Mouse (Mus musculus) midbrain, postnatal 0 days (tissue): Measurements from ENCODE around the gene Rnf39. TPM values are rescaled to one million over a fixed set of nuclear protein-coding genes. Genes with fewer than 3 reads are reported as not detected.

Experiments used
- ATAC-seq: fragments of 200-750 bp; cut with Nextera tagmentation; 2 replicates; pipeline ENCODE4 v1.8.0; 2017; ENCODE audit warnings: moderate number of reproducible peaks, mild to moderate bottlenecking, moderate TSS enrichment, moderate library complexity; ENCODE audit not compliant: low FRiP score
- DNase-seq: peaks from one replicate; pipeline ENCODE4 v3.0.0-alpha.2; 2015; ENCODE audit warnings: low spot score
- H3K27ac ChIP-seq: fragments of 300-500 bp; sonication (generic); 2 replicates; pipeline ENCODE4 v1.5.1; 2014; ENCODE audit warnings: low read depth, mild to moderate bottlenecking, low read length, mixed read lengths
- H3K27me3 ChIP-seq: fragments of 300-500 bp; sonication (generic); 2 replicates; pipeline ENCODE4 v1.6.1; 2014; ENCODE audit warnings: low read length, control low read depth, mixed read lengths; ENCODE audit not compliant: insufficient read depth
- H3K36me3 ChIP-seq: fragments of 300-500 bp; sonication (generic); 2 replicates; pipeline ENCODE4 v1.6.1; 2014; ENCODE audit warnings: low read length, control low read depth, mixed read lengths; ENCODE audit not compliant: insufficient read depth
- H3K4me1 ChIP-seq: fragments of 300-500 bp; sonication (generic); 2 replicates; pipeline ENCODE4 v1.6.1; 2014; ENCODE audit warnings: mild to moderate bottlenecking, control low read depth, antibody characterized with exemption, low read length, mixed read lengths; ENCODE audit not compliant: insufficient read depth
- H3K4me2 ChIP-seq: fragments of 300-500 bp; sonication (generic); 2 replicates; pipeline ENCODE4 v1.6.1; 2014; ENCODE audit warnings: low read depth, mild to moderate bottlenecking, low read length, mixed read lengths; ENCODE audit not compliant: poor library complexity, severe bottlenecking
- H3K4me3 ChIP-seq: fragments of 300-500 bp; sonication (generic); 2 replicates; pipeline ENCODE4 v1.5.1; 2014; ENCODE audit warnings: low read depth, mild to moderate bottlenecking, low read length, moderate library complexity
- H3K9ac ChIP-seq: fragments of 300-500 bp; sonication (generic); replicated peaks from 2 replicates; pipeline ENCODE4 v1.6.1; 2014; ENCODE audit warnings: mild to moderate bottlenecking, low read length, moderate library complexity, mixed read lengths; ENCODE audit not compliant: poor library complexity, severe bottlenecking
- H3K9me3 ChIP-seq: fragments of 300-500 bp; sonication (generic); 2 replicates; pipeline ENCODE4 v1.6.1; 2016; ENCODE audit warnings: low read length, control low read depth
- CTCF ChIP-seq: IDR thresholded peaks from 2 replicates; pipeline ENCODE4 v1.5.1; 2016; ENCODE audit warnings: antibody characterized with exemption, mild to moderate bottlenecking
- WGBS: fragments of 180-500 bp; shearing (Covaris S2); extraction: QIAGEN DNeasy Blood & Tissue Kit; methylation state at CpG from one replicate; pipeline ENCODE4 v1.1.7; 2014; 5-methylcytosine and 5-hydroxymethylcytosine counted together
- polyA plus RNA-seq: library from polyadenylated mRNA; unstranded; fragments of >200 nt; fragmentation: Nextera tagmentation; extraction: Ambion mirVana; gene quantifications from 2 replicates; pipeline ENCODE4 v1.2.1, GENCODE M21; 2015
- total RNA-seq: library from RNA; depleted of rRNA; stranded (reverse); fragments of >200 nt; gene quantifications from 2 replicates; pipeline ENCODE4 v1.2.3, GENCODE M21; 2014; rRNA removed

Gene Rnf39
- total and polyA plus RNA-seq, 2 experiments from 2014 or later, result 3.3 to 3.9 TPM

DNA sequence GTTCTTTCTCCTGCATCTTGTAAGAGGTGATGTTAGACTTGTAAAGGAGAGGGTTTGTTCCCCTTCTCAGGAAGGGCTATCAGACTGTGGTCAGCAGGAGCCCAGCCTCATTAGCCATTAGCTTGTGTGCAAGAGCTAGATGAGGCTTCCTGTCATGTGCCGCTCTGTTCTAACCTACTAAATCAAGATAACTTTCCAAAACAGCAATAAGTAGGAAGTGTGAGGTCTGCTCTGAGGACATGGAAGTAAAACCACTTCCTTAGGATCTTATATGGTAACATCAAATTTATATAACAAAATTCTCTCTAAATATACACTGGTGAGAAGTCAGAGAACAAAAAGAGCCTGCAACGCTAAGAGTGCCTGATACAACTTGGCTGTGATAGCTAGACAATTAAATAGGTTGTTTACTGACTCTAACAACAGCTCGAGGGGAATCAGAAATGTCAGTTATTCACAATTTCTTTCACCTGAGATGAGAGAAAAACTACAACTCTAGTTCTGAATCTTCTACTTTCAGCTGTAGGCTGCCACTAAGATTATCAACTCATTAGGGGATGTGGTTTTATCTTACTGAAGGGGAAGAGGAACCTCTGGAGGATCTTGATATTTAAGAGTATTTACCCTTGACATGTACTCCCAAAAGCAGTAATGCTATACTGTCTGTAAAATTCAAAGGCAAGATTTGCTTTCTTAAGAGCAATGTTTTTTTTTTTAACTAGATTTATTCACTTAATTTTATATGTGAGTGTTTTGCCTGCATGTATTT is 49.8 kb downstream of the Rnf39 start:
- no peaks in the 10 kb centered on the region for H3K4me1 ChIP-seq
- H3K27ac ChIP-seq, result no peak overlapping the region
- no peak for DNase-seq
- no peaks in the 10 kb centered on the region for H3K9me3 ChIP-seq
- no peak overlapping the region for H3K4me3 ChIP-seq
- no peaks in the 10 kb centered on the region for H3K36me3 ChIP-seq
- TF ChIP-seq CTCF, result no peak
- ATAC-seq, result no peak
- 75% methylated on average over 3 of the region's 3 CpGs for WGBS
- no peak overlapping the region for H3K4me2 ChIP-seq
- peaks cover 13% of the 10 kb centered on the region for H3K27me3 ChIP-seq
- H3K9ac ChIP-seq, result no peak overlapping the region

DNA sequence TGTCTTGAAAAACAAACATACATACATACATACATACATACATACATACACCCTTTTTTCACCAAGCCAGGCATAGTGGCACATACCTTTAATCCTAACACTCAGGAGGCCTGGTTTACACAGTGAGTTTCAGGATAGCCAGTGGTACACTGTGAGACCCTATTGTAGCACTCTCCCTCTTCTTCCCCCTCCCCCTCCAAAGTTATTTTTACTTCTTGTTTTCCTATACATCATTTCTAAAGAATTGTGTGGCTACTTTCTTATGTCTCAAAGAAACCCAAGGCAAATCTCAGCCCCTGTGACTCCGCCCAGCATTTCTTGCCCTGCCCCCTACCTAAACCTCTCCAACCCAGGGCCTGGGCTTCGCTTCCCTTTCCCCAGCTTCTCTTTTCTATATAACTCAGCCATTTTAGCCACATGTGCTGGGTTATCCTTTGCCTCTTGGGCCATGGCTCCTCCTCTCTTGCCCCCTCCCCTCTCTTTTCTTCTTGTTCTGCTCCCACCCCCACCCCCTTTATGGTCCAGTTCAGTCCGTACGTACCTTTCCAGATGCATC is 51.1 kb downstream of the Rnf39 start:
- DNase-seq (no peak), ATAC-seq (no peak)
- no peak for TF ChIP-seq CTCF
- 95% methylated on average over 4 of the region's 4 CpGs for WGBS
- H3K9me3 ChIP-seq, result no peaks in the 10 kb centered on the region
- no peak overlapping the region for H3K4me3 ChIP-seq
- H3K9ac ChIP-seq, result no peak overlapping the region
- peaks cover 6% of the 10 kb centered on the region for H3K27me3 ChIP-seq
- no peaks in the 10 kb centered on the region for H3K4me1 ChIP-seq
- H3K4me2 ChIP-seq, result no peak overlapping the region
- no peaks in the 10 kb centered on the region for H3K36me3 ChIP-seq
- no peak overlapping the region for H3K27ac ChIP-seq

DNA sequence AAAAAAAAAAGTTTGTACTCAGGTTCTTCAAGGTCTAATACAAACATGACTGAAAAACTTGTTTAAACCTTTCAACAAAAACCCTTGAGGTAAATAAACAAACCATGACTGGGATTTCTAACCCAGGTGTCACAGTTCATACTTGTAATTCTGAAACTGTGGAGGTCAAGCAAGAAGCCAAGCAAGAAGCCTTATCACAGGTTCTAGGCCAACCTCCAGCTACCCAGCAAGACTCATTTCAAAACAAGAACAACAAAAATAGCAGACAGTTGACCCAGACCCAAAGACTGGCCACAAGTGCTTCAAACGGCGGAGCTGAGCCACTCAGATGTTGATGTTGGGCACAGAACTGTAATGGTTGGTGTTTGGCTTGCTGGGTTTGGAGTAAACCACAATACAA is 51.8 kb downstream of the Rnf39 start:
- H3K36me3 ChIP-seq, result no peaks in the 10 kb centered on the region
- no peaks in the 10 kb centered on the region for H3K9me3 ChIP-seq
- H3K27ac ChIP-seq, result no peak overlapping the region
- no peak overlapping the region for H3K9ac ChIP-seq
- DNase-seq, result no peak
- H3K4me3 ChIP-seq, result no peak overlapping the region
- TF ChIP-seq CTCF, result no peak
- H3K4me1 ChIP-seq, result no peaks in the 10 kb centered on the region
- no peak for ATAC-seq
- no peak overlapping the region for H3K4me2 ChIP-seq
- H3K27me3 ChIP-seq, result peaks cover 2% of the 10 kb centered on the region; the same call in 1 of the 2 replicates
- WGBS, result 96% methylated on average over 2 of the region's 2 CpGs

- ATAC-seq, result no peak
- Histone ChIP-seq H3K9ac (no peak overlapping the region), H3K9me3 (no peaks in the 10 kb centered on the region), H3K36me3 (no peaks in the 10 kb centered on the region), H3K4me2 (no peak overlapping the region), H3K4me3 (no peak overlapping the region), H3K4me1 (no peaks in the 10 kb centered on the region), H3K27me3 (no peaks in the 10 kb centered on the region), H3K27ac (no peak overlapping the region)
- WGBS, result 48% methylated on average over 3 of the region's 3 CpGs
- DNase-seq, result no peak
- TF ChIP-seq CTCF, result no peak
Observed at GRCm38 (mm10) chr17:36995448-36995847, 52.7 kb downstream of the Rnf39 start.

GRCm38 (mm10) chr17:36997033-36997735 is 54.5 kb downstream of the Rnf39 start:
- Histone ChIP-seq H3K27ac (no peak overlapping the region), H3K4me2 (no peak overlapping the region), H3K27me3 (no peaks in the 10 kb centered on the region), H3K4me1 (no peaks in the 10 kb centered on the region), H3K36me3 (no peaks in the 10 kb centered on the region), H3K9ac (no peak overlapping the region), H3K9me3 (no peaks in the 10 kb centered on the region), H3K4me3 (no peak overlapping the region)
- DNase-seq, result peak; percentile 84
- WGBS, result 34% methylated on average over 7 of the region's 7 CpGs
- TF ChIP-seq CTCF, result peak; percentile 84
- ATAC-seq, result no peak

Other genes starting within 250 kb of the Rnf39 start
- not detected in 2 replicates for gene H2-M10.5, start 170.0 kb upstream of the Rnf39 start, total RNA-seq
- gene H2-M10.5, start 170.0 kb upstream of the Rnf39 start, polyA plus RNA-seq, result not detected in 2 replicates
- not detected in 2 replicates for gene H2-M10.6, start 130.7 kb upstream of the Rnf39 start, total RNA-seq
- gene H2-M10.6, start 130.7 kb upstream of the Rnf39 start, polyA plus RNA-seq, result not detected in 2 replicates
- gene Trim26, start 105.8 kb upstream of the Rnf39 start, total RNA-seq, result 29.8 and 31.4 TPM in 2 replicates
- gene Trim26, start 105.8 kb upstream of the Rnf39 start, polyA plus RNA-seq, result 37.9 and 44.3 TPM in 2 replicates
- gene Trim15, start 75.7 kb upstream of the Rnf39 start, total RNA-seq, result 0.27 and 0.33 TPM in 2 replicates
- 0.73 and 0.90 TPM in 2 replicates for gene Trim15, start 75.7 kb upstream of the Rnf39 start, polyA plus RNA-seq
- 0.22 and 0.24 TPM in 2 replicates for gene Trim10, start 73.3 kb upstream of the Rnf39 start, total RNA-seq
- gene Trim10, start 73.3 kb upstream of the Rnf39 start, polyA plus RNA-seq, result 0.16 and 0.17 TPM in 2 replicates
- not detected in 2 replicates for gene Trim40, start 52.8 kb upstream of the Rnf39 start, total RNA-seq
- 0.19 and 0.25 TPM in 2 replicates for gene Trim40, start 52.8 kb upstream of the Rnf39 start, polyA plus RNA-seq
- not detected in 2 replicates for gene Trim31, start 44.8 kb upstream of the Rnf39 start, total RNA-seq
- gene Trim31, start 44.8 kb upstream of the Rnf39 start, polyA plus RNA-seq, result not detected in 2 replicates
- gene Ppp1r11, start 8.8 kb downstream of the Rnf39 start, total RNA-seq, result 54.0 and 64.5 TPM in 2 replicates
- 143 and 166 TPM in 2 replicates for gene Ppp1r11, start 8.8 kb downstream of the Rnf39 start, polyA plus RNA-seq
- 31.6 and 37.1 TPM in 2 replicates for gene Znrd1, start 15.6 kb downstream of the Rnf39 start, total RNA-seq
- 42.4 and 43.7 TPM in 2 replicates for gene Znrd1, start 15.6 kb downstream of the Rnf39 start, polyA plus RNA-seq
- gene Znrd1as, start 15.7 kb downstream of the Rnf39 start, total RNA-seq, result 2.1 and 3.5 TPM in 2 replicates
- gene Znrd1as, start 15.7 kb downstream of the Rnf39 start, polyA plus RNA-seq, result 2.8 and 3.0 TPM in 2 replicates
- not detected in 2 replicates for gene 2410137M14Rik, start 38.3 kb downstream of the Rnf39 start, total RNA-seq
- gene 2410137M14Rik, start 38.3 kb downstream of the Rnf39 start, polyA plus RNA-seq, result 0.39 and 0.52 TPM in 2 replicates
- gene H2-M5, start 46.6 kb downstream of the Rnf39 start, total RNA-seq, result 2.0 and 4.3 TPM in 2 replicates
- 1.3 and 1.6 TPM in 2 replicates for gene H2-M5, start 46.6 kb downstream of the Rnf39 start, polyA plus RNA-seq
- 140 and 182 TPM in 2 replicates for gene Zfp57, start 58.2 kb downstream of the Rnf39 start, total RNA-seq
- 166 and 171 TPM in 2 replicates for gene Zfp57, start 58.2 kb downstream of the Rnf39 start, polyA plus RNA-seq
- gene Mog, start 80.5 kb downstream of the Rnf39 start, total RNA-seq, result not detected in 2 replicates
- 0.95 and 1.1 TPM in 2 replicates for gene Mog, start 80.5 kb downstream of the Rnf39 start, polyA plus RNA-seq
- gene Gabbr1, start 103.0 kb downstream of the Rnf39 start, total RNA-seq, result 633 and 639 TPM in 2 replicates
- 111 and 116 TPM in 2 replicates for gene Gabbr1, start 103.0 kb downstream of the Rnf39 start, polyA plus RNA-seq
- not detected in 2 replicates for gene Olfr90, start 145.6 kb downstream of the Rnf39 start, total RNA-seq
- gene Olfr90, start 145.6 kb downstream of the Rnf39 start, polyA plus RNA-seq, result not detected in 2 replicates
- not detected in 2 replicates for gene Olfr91, start 155.4 kb downstream of the Rnf39 start, total RNA-seq
- not detected in 2 replicates for gene Olfr91, start 155.4 kb downstream of the Rnf39 start, polyA plus RNA-seq
- gene Olfr92, start 177.2 kb downstream of the Rnf39 start, total RNA-seq, result not detected in 2 replicates
- gene Olfr92, start 177.2 kb downstream of the Rnf39 start, polyA plus RNA-seq, result not detected in 2 replicates
- gene Olfr93, start 218.6 kb downstream of the Rnf39 start, total RNA-seq, result not detected in 2 replicates
- not detected in 2 replicates for gene Olfr93, start 218.6 kb downstream of the Rnf39 start, polyA plus RNA-seq